Mouse (Mus musculus): ENCODE data around the gene Prpf6. TPM values are rescaled to one million over a fixed set of nuclear protein-coding genes. Genes with fewer than 3 reads are reported as not detected.

Prpf6 gene
- polyA plus RNA-seq, 1 experiment from 2014 or later: 66.5 TPM

DNA sequence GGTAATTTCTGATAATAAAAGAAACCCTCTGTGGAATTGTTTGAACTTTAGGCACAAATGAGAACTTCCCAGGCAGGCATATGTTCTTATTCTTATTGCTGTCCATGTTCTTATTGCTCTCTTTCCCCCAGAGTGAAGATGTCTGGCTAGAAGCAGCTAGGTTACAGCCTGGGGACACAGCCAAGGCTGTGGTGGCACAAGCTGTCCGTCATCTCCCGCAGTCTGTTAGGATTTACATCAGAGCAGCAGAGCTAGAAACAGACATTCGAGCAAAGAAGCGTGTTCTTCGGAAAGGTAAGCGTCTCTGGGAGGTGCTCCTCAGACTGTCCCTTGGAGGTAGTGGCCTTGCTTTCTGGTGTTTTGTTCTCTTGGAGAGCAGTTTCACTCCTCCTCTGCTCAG is 41.0 kb downstream of the Prpf6 start:
- Histone ChIP-seq H3K4me2 (replicated peaks; ENCODE audit: low read depth, low read length) (no peak overlapping the region), H3K4me3 (ENCODE audit: low read depth, low read length) (no peak overlapping the region), H3K27me3 (ENCODE audit: control insufficient read depth, insufficient read depth, low read length) (no peaks in the 10 kb centered on the region), H3K27ac (ENCODE audit: low read depth, low read length) (no peak overlapping the region), H3K9ac (ENCODE audit: low read depth, low read length) (no peak overlapping the region), H3K36me3 (ENCODE audit: control insufficient read depth, insufficient read depth, low read length) (peaks cover 13% of the 10 kb centered on the region; the same call in 1 of the 2 replicates), H3K4me1 (replicated peaks; ENCODE audit: control insufficient read depth, insufficient read depth, low read length) (no peaks in the 10 kb centered on the region), H3K9me3 (ENCODE audit: control insufficient read depth, low read length) (no peaks in the 10 kb centered on the region)
- ATAC-seq (ENCODE audit: low FRiP score) (no peak), DNase-seq (ENCODE audit: low spot score) (no peak)
- 94% methylated on average over 6 of the region's 6 CpGs for WGBS

DNA sequence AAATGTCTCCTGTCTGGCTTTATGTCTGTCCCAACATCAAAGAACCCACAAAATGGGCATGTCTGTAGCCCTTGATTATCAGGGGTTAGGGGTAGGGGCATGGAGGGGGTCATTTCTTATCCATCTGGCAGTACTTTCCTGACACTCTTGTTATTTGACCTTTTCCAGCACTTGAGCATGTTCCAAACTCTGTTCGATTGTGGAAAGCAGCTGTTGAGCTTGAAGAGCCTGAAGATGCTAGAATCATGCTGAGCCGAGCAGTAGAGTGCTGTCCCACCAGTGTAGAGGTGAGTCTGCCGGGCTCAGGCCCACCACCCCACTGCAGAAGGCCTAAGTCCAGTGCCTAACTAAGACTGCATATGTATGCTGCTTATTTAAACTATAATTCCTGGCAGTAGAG is 44.2 kb downstream of the Prpf6 start:
- Histone ChIP-seq H3K27me3 (ENCODE audit: control insufficient read depth, insufficient read depth, low read length) (no peaks in the 10 kb centered on the region), H3K36me3 (ENCODE audit: control insufficient read depth, insufficient read depth, low read length) (peaks cover 14% of the 10 kb centered on the region; the same call in 1 of the 2 replicates)

DNA sequence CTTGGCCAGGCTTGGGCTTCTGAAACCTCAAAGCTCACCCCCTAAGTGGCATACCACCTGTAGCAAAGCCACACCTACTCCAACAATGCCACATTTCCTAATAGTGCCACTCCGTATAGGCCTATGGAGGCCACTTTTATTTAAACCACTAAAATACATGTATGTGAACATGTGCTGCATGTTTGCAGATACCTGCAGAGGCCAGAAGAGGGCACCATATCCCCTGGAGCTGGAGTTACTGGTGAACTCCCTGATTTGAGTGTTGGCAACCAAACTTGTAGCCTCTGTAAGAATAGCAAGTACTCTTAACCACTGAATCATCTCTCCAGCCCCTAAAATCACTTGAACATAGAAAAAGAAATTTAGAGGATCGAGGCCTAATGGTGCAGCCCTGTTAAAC is 52.7 kb downstream of the Prpf6 start:
- H3K4me1 ChIP-seq (replicated peaks; ENCODE audit: control insufficient read depth, insufficient read depth, low read length): no peaks in the 10 kb centered on the region
- H3K4me2 ChIP-seq (replicated peaks; ENCODE audit: low read depth, low read length): no peak overlapping the region
- no peak overlapping the region for H3K9ac ChIP-seq (ENCODE audit: low read depth, low read length)
- H3K9me3 ChIP-seq (ENCODE audit: control insufficient read depth, low read length): no peaks in the 10 kb centered on the region
- no peak for ATAC-seq (ENCODE audit: low FRiP score)
- peaks cover 6% of the 10 kb centered on the region; the same call in 1 of the 2 replicates for H3K36me3 ChIP-seq (ENCODE audit: control insufficient read depth, insufficient read depth, low read length)
- DNase-seq (ENCODE audit: low spot score): peak; percentile 58
- no peak overlapping the region for H3K27ac ChIP-seq (ENCODE audit: low read depth, low read length)
- H3K27me3 ChIP-seq (ENCODE audit: control insufficient read depth, insufficient read depth, low read length): no peaks in the 10 kb centered on the region
- 84% methylated on average over 2 of the region's 2 CpGs for WGBS
- H3K4me3 ChIP-seq (ENCODE audit: low read depth, low read length): no peak overlapping the region

More for the DNA sequence above, 44.2 kb downstream of the Prpf6 start:
- Histone ChIP-seq H3K4me1 (replicated peaks; ENCODE audit: control insufficient read depth, insufficient read depth, low read length) (no peaks in the 10 kb centered on the region), H3K27ac (ENCODE audit: low read depth, low read length) (no peak overlapping the region), H3K9me3 (ENCODE audit: control insufficient read depth, low read length) (no peaks in the 10 kb centered on the region), H3K9ac (ENCODE audit: low read depth, low read length) (no peak overlapping the region), H3K4me3 (ENCODE audit: low read depth, low read length) (no peak overlapping the region), H3K4me2 (replicated peaks; ENCODE audit: low read depth, low read length) (no peak overlapping the region)
- no peak for DNase-seq (ENCODE audit: low spot score)
- ATAC-seq (ENCODE audit: low FRiP score): no peak
- 93% methylated on average over 3 of the region's 3 CpGs for WGBS

DNA sequence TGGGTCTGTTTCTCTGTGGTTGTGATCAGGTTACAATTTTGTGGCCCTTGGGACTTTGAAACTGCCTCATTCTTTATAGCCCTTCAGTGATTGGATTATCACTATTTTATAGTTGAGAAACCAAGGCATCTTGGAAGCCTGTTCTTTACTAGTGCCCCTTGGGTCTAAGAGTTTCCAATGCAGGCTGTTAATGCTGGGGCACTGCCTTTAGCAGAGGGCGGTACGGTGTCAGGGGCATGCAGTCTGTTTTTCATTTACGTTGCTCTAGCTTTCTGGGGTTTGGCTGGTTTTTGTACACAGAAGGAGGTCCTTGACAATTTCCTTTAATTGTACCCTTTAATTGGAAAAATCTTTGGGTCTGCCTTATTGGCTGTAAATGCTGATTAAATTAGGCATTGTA is 54.0 kb downstream of the Prpf6 start:
- no peak overlapping the region for H3K27ac ChIP-seq (ENCODE audit: low read depth, low read length)
- no peaks in the 10 kb centered on the region for H3K9me3 ChIP-seq (ENCODE audit: control insufficient read depth, low read length)
- no peaks in the 10 kb centered on the region for H3K27me3 ChIP-seq (ENCODE audit: control insufficient read depth, insufficient read depth, low read length)
- ATAC-seq (ENCODE audit: low FRiP score) (no peak), DNase-seq (ENCODE audit: low spot score) (no peak)
- H3K4me3 ChIP-seq (ENCODE audit: low read depth, low read length): no peak overlapping the region
- H3K9ac ChIP-seq (ENCODE audit: low read depth, low read length): no peak overlapping the region
- H3K36me3 ChIP-seq (ENCODE audit: control insufficient read depth, insufficient read depth, low read length): peaks cover 6% of the 10 kb centered on the region; the same call in 1 of the 2 replicates
- 90% methylated on average over 3 of the region's 3 CpGs for WGBS
- H3K4me1 ChIP-seq (replicated peaks; ENCODE audit: control insufficient read depth, insufficient read depth, low read length): no peaks in the 10 kb centered on the region
- no peak overlapping the region for H3K4me2 ChIP-seq (replicated peaks; ENCODE audit: low read depth, low read length)

DNA sequence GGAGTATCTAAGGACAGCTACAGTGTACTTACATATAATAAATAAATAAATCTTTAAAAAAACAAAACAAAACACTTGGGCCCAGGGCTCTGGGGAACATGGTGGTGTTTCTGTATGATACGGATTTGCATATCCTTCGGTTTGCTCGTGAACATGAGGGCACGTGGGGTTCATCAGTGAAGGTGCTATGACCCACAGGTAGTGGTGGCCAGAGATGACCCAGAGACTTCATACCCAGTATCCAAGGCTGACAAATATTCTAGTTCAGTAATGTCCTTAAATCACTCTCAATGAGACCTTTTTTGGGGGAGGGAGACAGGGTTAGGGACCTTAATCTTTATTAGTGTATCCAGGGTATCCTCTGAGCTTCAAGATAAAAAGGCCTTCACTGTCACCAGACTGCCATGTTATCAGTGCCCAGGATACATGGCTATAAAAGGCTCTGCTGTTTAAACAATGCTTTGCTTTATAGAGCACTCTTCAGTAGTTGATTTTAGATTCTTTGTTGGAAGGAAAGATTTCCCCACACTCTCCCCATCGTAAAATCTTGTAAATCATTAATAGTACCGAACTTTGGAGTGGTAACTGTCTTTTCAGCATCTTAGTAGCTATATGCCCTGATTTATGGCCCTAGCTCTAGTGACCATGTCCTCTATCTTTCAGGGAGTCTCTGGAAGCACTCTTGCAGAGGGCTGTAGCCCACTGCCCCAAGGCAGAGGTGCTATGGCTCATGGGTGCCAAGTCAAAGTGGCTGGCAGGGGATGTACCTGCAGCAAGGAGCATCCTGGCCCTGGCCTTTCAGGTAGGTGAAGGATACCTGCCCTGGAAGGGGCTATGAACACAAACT is 55.2 kb downstream of the Prpf6 start:
- DNase-seq (ENCODE audit: low spot score) (no peak), ATAC-seq (ENCODE audit: low FRiP score) (no peak)
- Histone ChIP-seq H3K4me3 (ENCODE audit: low read depth, low read length) (no peak overlapping the region), H3K27ac (ENCODE audit: low read depth, low read length) (no peak overlapping the region), H3K4me1 (replicated peaks; ENCODE audit: control insufficient read depth, insufficient read depth, low read length) (no peaks in the 10 kb centered on the region), H3K9ac (ENCODE audit: low read depth, low read length) (no peak overlapping the region), H3K9me3 (ENCODE audit: control insufficient read depth, low read length) (no peaks in the 10 kb centered on the region), H3K27me3 (ENCODE audit: control insufficient read depth, insufficient read depth, low read length) (no peaks in the 10 kb centered on the region), H3K36me3 (ENCODE audit: control insufficient read depth, insufficient read depth, low read length) (peaks cover 6% of the 10 kb centered on the region; the same call in 1 of the 2 replicates), H3K4me2 (replicated peaks; ENCODE audit: low read depth, low read length) (no peak overlapping the region)
- WGBS: 91% methylated on average over 6 of the region's 6 CpGs

DNA sequence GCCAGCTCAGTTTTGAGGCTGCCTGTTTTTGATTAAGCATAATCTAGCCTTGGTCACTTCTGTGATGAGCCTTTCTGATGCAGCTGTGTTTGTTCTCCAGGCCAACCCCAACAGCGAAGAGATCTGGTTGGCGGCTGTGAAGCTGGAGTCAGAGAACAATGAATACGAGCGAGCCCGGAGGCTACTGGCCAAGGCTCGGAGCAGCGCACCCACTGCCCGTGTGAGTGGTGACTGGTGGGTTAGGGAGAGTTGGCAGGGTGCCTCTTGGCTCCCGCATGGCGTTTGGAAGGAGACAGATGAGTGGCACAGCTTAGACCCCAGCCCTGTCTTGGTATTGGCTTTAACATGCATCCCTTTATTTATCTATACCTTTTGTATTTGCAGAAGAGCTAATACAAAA is 57.3 kb downstream of the Prpf6 start:
- H3K9ac ChIP-seq (ENCODE audit: low read depth, low read length): no peak overlapping the region
- ATAC-seq (ENCODE audit: low FRiP score): no peak

DNA sequence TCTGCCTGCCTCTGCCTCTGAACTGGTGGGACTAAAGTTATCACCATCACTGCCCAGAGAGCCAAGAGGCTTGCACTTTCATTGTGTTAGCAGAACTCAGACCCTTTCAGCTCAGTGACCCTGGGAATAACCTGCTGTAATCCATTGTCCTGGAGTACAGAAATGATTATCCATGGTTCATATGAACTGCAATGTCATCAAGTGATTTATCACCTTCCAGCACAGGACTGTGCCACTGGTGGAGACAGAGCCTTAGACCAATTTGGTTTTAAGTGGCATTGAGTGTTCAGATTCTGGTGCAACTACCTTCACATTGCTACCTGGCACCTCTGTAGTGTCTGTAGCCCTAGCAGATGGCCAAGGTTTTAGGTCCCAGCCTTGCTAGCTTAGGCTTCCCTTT is 61.4 kb downstream of the Prpf6 start:
- no peak for ATAC-seq (ENCODE audit: low FRiP score)

More for the DNA sequence above, 57.3 kb downstream of the Prpf6 start:
- Histone ChIP-seq H3K4me3 (ENCODE audit: low read depth, low read length) (no peak overlapping the region), H3K36me3 (ENCODE audit: control insufficient read depth, insufficient read depth, low read length) (peaks cover 4% of the 10 kb centered on the region; the same call in 1 of the 2 replicates), H3K4me1 (replicated peaks; ENCODE audit: control insufficient read depth, insufficient read depth, low read length) (no peaks in the 10 kb centered on the region), H3K4me2 (replicated peaks; ENCODE audit: low read depth, low read length) (no peak overlapping the region), H3K9me3 (ENCODE audit: control insufficient read depth, low read length) (no peaks in the 10 kb centered on the region), H3K27ac (ENCODE audit: low read depth, low read length) (no peak overlapping the region), H3K27me3 (ENCODE audit: control insufficient read depth, insufficient read depth, low read length) (no peaks in the 10 kb centered on the region)
- DNase-seq (ENCODE audit: low spot score): no peak
- WGBS: 91% methylated on average over 10 of the region's 10 CpGs

DNA sequence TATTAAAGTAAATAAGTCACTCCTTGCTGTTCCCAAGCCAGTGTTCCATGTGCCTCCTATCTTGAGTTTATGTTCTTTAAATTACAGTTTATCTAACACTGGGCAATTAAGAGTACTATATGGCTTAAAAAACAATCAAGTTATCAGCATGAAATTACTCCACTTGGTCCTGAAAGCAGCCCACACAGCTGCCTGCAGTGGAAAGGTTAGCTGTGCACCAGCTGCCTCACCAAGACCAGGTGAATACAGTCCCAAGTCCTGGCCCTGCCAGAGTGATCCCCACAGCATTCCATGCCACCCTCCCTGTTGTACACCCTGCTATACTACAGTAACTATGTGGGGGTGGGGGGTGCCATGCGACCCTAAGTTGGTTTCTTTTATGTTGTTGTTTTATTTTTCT is 61.9 kb downstream of the Prpf6 start:
- Histone ChIP-seq H3K36me3 (ENCODE audit: control insufficient read depth, insufficient read depth, low read length) (peaks cover 4% of the 10 kb centered on the region; the same call in 1 of the 2 replicates), H3K4me3 (ENCODE audit: low read depth, low read length) (no peak overlapping the region)

More for the DNA sequence above, 61.4 kb downstream of the Prpf6 start:
- H3K9ac ChIP-seq (ENCODE audit: low read depth, low read length): no peak overlapping the region
- no peak overlapping the region for H3K27ac ChIP-seq (ENCODE audit: low read depth, low read length)
- no peak overlapping the region for H3K4me2 ChIP-seq (replicated peaks; ENCODE audit: low read depth, low read length)
- DNase-seq (ENCODE audit: low spot score): no peak
- H3K4me1 ChIP-seq (replicated peaks; ENCODE audit: control insufficient read depth, insufficient read depth, low read length): no peaks in the 10 kb centered on the region
- no peak overlapping the region for H3K4me3 ChIP-seq (ENCODE audit: low read depth, low read length)
- no peaks in the 10 kb centered on the region for H3K27me3 ChIP-seq (ENCODE audit: control insufficient read depth, insufficient read depth, low read length)
- H3K9me3 ChIP-seq (ENCODE audit: control insufficient read depth, low read length): no peaks in the 10 kb centered on the region
- H3K36me3 ChIP-seq (ENCODE audit: control insufficient read depth, insufficient read depth, low read length): peaks cover 4% of the 10 kb centered on the region; the same call in 1 of the 2 replicates

DNA sequence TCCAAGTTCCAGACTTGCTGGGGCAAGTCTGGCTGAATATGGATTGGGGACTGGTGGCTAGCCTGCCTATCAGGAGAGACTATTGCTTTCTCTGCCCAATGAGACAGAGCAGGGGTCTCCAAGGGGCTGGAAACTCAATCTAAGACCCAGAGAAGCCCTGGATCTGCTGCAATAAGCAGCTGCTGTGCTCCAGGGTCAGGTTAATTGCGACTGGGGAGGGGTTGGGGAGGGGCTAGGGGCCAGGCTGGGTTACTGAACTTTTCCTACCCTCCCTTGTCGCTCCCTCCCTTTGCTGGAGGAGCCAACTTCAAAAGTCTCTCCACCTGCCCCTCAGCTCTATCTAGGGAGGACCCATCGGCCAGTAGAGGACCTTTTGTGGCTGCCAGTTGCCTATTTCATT is 65.1 kb downstream of the Prpf6 start, which contains the start of gene Gm29797:
Gm29797 (plus strand) TSS at position 301 of the 400 bp plus-strand sequence.
- Histone ChIP-seq H3K9me3 (ENCODE audit: control insufficient read depth, low read length) (no peaks in the 10 kb centered on the region), H3K4me3 (ENCODE audit: low read depth, low read length) (no peak within 1 kb of the TSS), H3K27me3 (ENCODE audit: control insufficient read depth, insufficient read depth, low read length) (no peaks in the 10 kb centered on the region), H3K36me3 (ENCODE audit: control insufficient read depth, insufficient read depth, low read length) (no peaks in the 10 kb centered on the region), H3K27ac (ENCODE audit: low read depth, low read length) (no peak within 1 kb of the TSS), H3K4me1 (replicated peaks; ENCODE audit: control insufficient read depth, insufficient read depth, low read length) (no peaks in the 10 kb centered on the region), H3K9ac (ENCODE audit: low read depth, low read length) (no peak within 1 kb of the TSS), H3K4me2 (replicated peaks; ENCODE audit: low read depth, low read length) (no peak within 1 kb of the TSS)
- WGBS: 69% methylated on average over 3 of the region's 3 CpGs
- ATAC-seq (ENCODE audit: low FRiP score): no peak
- no peak for DNase-seq (ENCODE audit: low spot score)

More for the DNA sequence above, 61.9 kb downstream of the Prpf6 start:
- Histone ChIP-seq H3K4me2 (replicated peaks; ENCODE audit: low read depth, low read length) (no peak overlapping the region), H3K27me3 (ENCODE audit: control insufficient read depth, insufficient read depth, low read length) (no peaks in the 10 kb centered on the region), H3K9me3 (ENCODE audit: control insufficient read depth, low read length) (no peaks in the 10 kb centered on the region), H3K27ac (ENCODE audit: low read depth, low read length) (no peak overlapping the region), H3K4me1 (replicated peaks; ENCODE audit: control insufficient read depth, insufficient read depth, low read length) (no peaks in the 10 kb centered on the region), H3K9ac (ENCODE audit: low read depth, low read length) (no peak overlapping the region)
- 94% methylated on average over 1 of the region's 1 CpGs for WGBS
- ATAC-seq (ENCODE audit: low FRiP score) (no peak), DNase-seq (ENCODE audit: low spot score) (no peak)
